Mouse (Mus musculus): ENCODE measurements around the gene Arhgef12. TPM values are rescaled to one million over a fixed set of nuclear protein-coding genes. Genes with fewer than 3 reads are reported as not detected.

The Arhgef12 gene
- polyA plus RNA-seq (2011; ENCODE audit: insufficient read depth, insufficient read length, low replicate concordance, missing spikeins): 21.1 and 29.7 TPM in 2 replicates

GRCm38 (mm10) chr9:43107187-43107517, at the start of gene Arhgef12:
Gene Arhgef12 (minus strand): TSS chr9:43107239.
- H3K27ac ChIP-seq (ENCODE audit: control insufficient read depth, insufficient read depth, low read depth, low read length, poor library complexity): peak within 1 kb of the TSS; percentile 87
- 28% methylated on average over 10 of the region's 10 CpGs for WGBS
- peak within 1 kb of the TSS; percentile 69 for H3K4me3 ChIP-seq (replicated peaks; ENCODE audit: control insufficient read depth, low read depth, low read length)
- no peaks in the 10 kb centered on the region for H3K4me1 ChIP-seq (ENCODE audit: control insufficient read depth, insufficient read depth, low read length)
- no peak for TF ChIP-seq POLR2A (IDR thresholded peaks at IDR 0.05; ENCODE audit: borderline replicate concordance, control insufficient read depth, low read depth, low read length)
- TF ChIP-seq CTCF (IDR thresholded peaks at IDR 0.05; ENCODE audit: control insufficient read depth, insufficient read depth, low read length): no peak

GRCm38 (mm10) chr9:43155960-43156359, 48.9 kb upstream of the Arhgef12 start:
- TF ChIP-seq POLR2A (IDR thresholded peaks at IDR 0.05; ENCODE audit: borderline replicate concordance, control insufficient read depth, low read depth, low read length): no peak
- no peak for TF ChIP-seq CTCF (IDR thresholded peaks at IDR 0.05; ENCODE audit: control insufficient read depth, insufficient read depth, low read length)
- H3K27ac ChIP-seq (ENCODE audit: control insufficient read depth, insufficient read depth, low read depth, low read length, poor library complexity): no peak overlapping the region
- 16% methylated on average over 6 of the region's 6 CpGs for WGBS
- H3K4me3 ChIP-seq (replicated peaks; ENCODE audit: control insufficient read depth, low read depth, low read length): no peak overlapping the region
- H3K4me1 ChIP-seq (ENCODE audit: control insufficient read depth, insufficient read depth, low read length): peaks cover 2% of the 10 kb centered on the region

- TF ChIP-seq POLR2A (IDR thresholded peaks at IDR 0.05; ENCODE audit: borderline replicate concordance, control insufficient read depth, low read depth, low read length): no peak
- no peak for TF ChIP-seq CTCF (IDR thresholded peaks at IDR 0.05; ENCODE audit: control insufficient read depth, insufficient read depth, low read length)
- WGBS: 60% methylated on average over 6 of the region's 6 CpGs
- peaks cover 2% of the 10 kb centered on the region for H3K4me1 ChIP-seq (ENCODE audit: control insufficient read depth, insufficient read depth, low read length)
These were observed 44.7 kb upstream of the Arhgef12 start for GRCm38 (mm10) chr9:43151779-43152178.

GRCm38 (mm10) chr9:43150957-43151356, 43.9 kb upstream of the Arhgef12 start:
- Histone ChIP-seq H3K4me1 (ENCODE audit: control insufficient read depth, insufficient read depth, low read length) (peaks cover 2% of the 10 kb centered on the region), H3K27ac (ENCODE audit: control insufficient read depth, insufficient read depth, low read depth, low read length, poor library complexity) (no peak overlapping the region), H3K4me3 (replicated peaks; ENCODE audit: control insufficient read depth, low read depth, low read length) (no peak overlapping the region)
- whole genome bisulfite sequencing: 63% methylated on average over 9 of the region's 9 CpGs
- TF ChIP-seq POLR2A (IDR thresholded peaks at IDR 0.05; ENCODE audit: borderline replicate concordance, control insufficient read depth, low read depth, low read length) (no peak), CTCF (IDR thresholded peaks at IDR 0.05; ENCODE audit: control insufficient read depth, insufficient read depth, low read length) (no peak)

More at GRCm38 (mm10) chr9:43151779-43152178, 44.7 kb upstream of the Arhgef12 start:
- Histone ChIP-seq H3K27ac (ENCODE audit: control insufficient read depth, insufficient read depth, low read depth, low read length, poor library complexity) (no peak overlapping the region), H3K4me3 (replicated peaks; ENCODE audit: control insufficient read depth, low read depth, low read length) (no peak overlapping the region)

GRCm38 (mm10) chr9:43150075-43150474, 43.0 kb upstream of the Arhgef12 start:
- Histone ChIP-seq H3K4me1 (ENCODE audit: control insufficient read depth, insufficient read depth, low read length) (peaks cover 2% of the 10 kb centered on the region), H3K27ac (ENCODE audit: control insufficient read depth, insufficient read depth, low read depth, low read length, poor library complexity) (no peak overlapping the region), H3K4me3 (replicated peaks; ENCODE audit: control insufficient read depth, low read depth, low read length) (no peak overlapping the region)
- no peak for TF ChIP-seq CTCF (IDR thresholded peaks at IDR 0.05; ENCODE audit: control insufficient read depth, insufficient read depth, low read length)
- TF ChIP-seq POLR2A (IDR thresholded peaks at IDR 0.05; ENCODE audit: borderline replicate concordance, control insufficient read depth, low read depth, low read length): no peak
- WGBS: 35% methylated on average over 10 of the region's 10 CpGs

GRCm38 (mm10) chr9:43149498-43149897, 42.5 kb upstream of the Arhgef12 start:
- Histone ChIP-seq H3K27ac (ENCODE audit: control insufficient read depth, insufficient read depth, low read depth, low read length, poor library complexity) (no peak overlapping the region), H3K4me3 (replicated peaks; ENCODE audit: control insufficient read depth, low read depth, low read length) (no peak overlapping the region), H3K4me1 (ENCODE audit: control insufficient read depth, insufficient read depth, low read length) (peaks cover 2% of the 10 kb centered on the region)
- 68% methylated on average over 3 of the region's 3 CpGs for WGBS
- no peak for TF ChIP-seq POLR2A (IDR thresholded peaks at IDR 0.05; ENCODE audit: borderline replicate concordance, control insufficient read depth, low read depth, low read length)
- no peak for TF ChIP-seq CTCF (IDR thresholded peaks at IDR 0.05; ENCODE audit: control insufficient read depth, insufficient read depth, low read length)

- 69% methylated on average over 4 of the region's 4 CpGs for WGBS
- TF ChIP-seq CTCF (IDR thresholded peaks at IDR 0.05; ENCODE audit: control insufficient read depth, insufficient read depth, low read length): no peak
- Histone ChIP-seq H3K4me1 (ENCODE audit: control insufficient read depth, insufficient read depth, low read length) (no peaks in the 10 kb centered on the region), H3K27ac (ENCODE audit: control insufficient read depth, insufficient read depth, low read depth, low read length, poor library complexity) (no peak overlapping the region), H3K4me3 (replicated peaks; ENCODE audit: control insufficient read depth, low read depth, low read length) (no peak overlapping the region)
These were observed 38.2 kb upstream of the Arhgef12 start for GRCm38 (mm10) chr9:43145196-43145595.

- no peak overlapping the region for H3K4me3 ChIP-seq (replicated peaks; ENCODE audit: control insufficient read depth, low read depth, low read length)
- 66% methylated on average over 12 of the region's 12 CpGs for WGBS
- no peak overlapping the region for H3K27ac ChIP-seq (ENCODE audit: control insufficient read depth, insufficient read depth, low read depth, low read length, poor library complexity)
- TF ChIP-seq POLR2A (IDR thresholded peaks at IDR 0.05; ENCODE audit: borderline replicate concordance, control insufficient read depth, low read depth, low read length) (no peak), CTCF (IDR thresholded peaks at IDR 0.05; ENCODE audit: control insufficient read depth, insufficient read depth, low read length) (no peak)
- H3K4me1 ChIP-seq (ENCODE audit: control insufficient read depth, insufficient read depth, low read length): no peaks in the 10 kb centered on the region
These were observed 37.3 kb upstream of the Arhgef12 start for GRCm38 (mm10) chr9:43144206-43144810.

- WGBS: 5% methylated on average over 4 of the region's 4 CpGs
- TF ChIP-seq POLR2A (IDR thresholded peaks at IDR 0.05; ENCODE audit: borderline replicate concordance, control insufficient read depth, low read depth, low read length) (no peak), CTCF (IDR thresholded peaks at IDR 0.05; ENCODE audit: control insufficient read depth, insufficient read depth, low read length) (peak; percentile 70)
- no peak overlapping the region for H3K4me3 ChIP-seq (replicated peaks; ENCODE audit: control insufficient read depth, low read depth, low read length)
- H3K27ac ChIP-seq (ENCODE audit: control insufficient read depth, insufficient read depth, low read depth, low read length, poor library complexity): no peak overlapping the region
- no peaks in the 10 kb centered on the region for H3K4me1 ChIP-seq (ENCODE audit: control insufficient read depth, insufficient read depth, low read length)
These were observed 34.8 kb upstream of the Arhgef12 start for GRCm38 (mm10) chr9:43141839-43142238.

Data from bone marrow, adult 2 months (tissue).